Mouse (Mus musculus): ENCODE measurements around the gene Dmbt1.

- TF ChIP-seq CTCF (IDR thresholded peaks at IDR 0.05; ENCODE audit: insufficient read depth, low read depth, low read length) (no peak), POLR2A (IDR thresholded peaks at IDR 0.05; ENCODE audit: insufficient read depth, low read depth, low read length) (no peak)
Measured at GRCm38 (mm10) chr7:130988146-130988545, 43.7 kb upstream of the Dmbt1 start.
